Mouse (Mus musculus) bone marrow macrophage, adult 2 months (primary cell): ENCODE results near the gene Dennd1b.

ENCODE experiments used
- CTCF ChIP-seq: IDR thresholded peaks from 2 replicates; pipeline ENCODE4 v1.5.1; 2012; ENCODE audit warnings: low read depth, mild to moderate bottlenecking, low read length, moderate library complexity
- POLR2A ChIP-seq: IDR thresholded peaks from 2 replicates; pipeline ENCODE4 v1.6.1; 2012; ENCODE audit warnings: mild to moderate bottlenecking, low read depth, low read length, borderline replicate concordance

DNA sequence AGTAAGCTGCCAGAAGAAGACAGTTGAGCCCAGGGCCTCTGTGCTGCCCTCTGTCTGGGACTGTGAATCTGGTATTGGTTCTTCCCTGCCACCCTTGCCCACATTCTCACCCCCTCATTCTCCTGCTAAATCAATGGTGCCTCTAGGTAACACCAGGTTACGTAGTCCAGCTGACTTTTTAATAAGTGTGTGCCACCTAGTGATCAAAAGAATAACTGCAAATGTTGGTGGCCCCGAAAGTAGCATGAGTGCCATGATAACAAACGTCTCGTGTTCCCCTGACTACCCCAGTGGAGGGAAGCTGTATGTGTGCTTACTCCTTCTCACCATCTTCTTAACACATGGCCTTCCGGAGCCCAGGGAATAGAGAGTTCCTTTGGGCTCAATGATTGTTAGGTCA lies 199.6 kb downstream of the Dennd1b start:
- TF ChIP-seq CTCF (no peak), POLR2A (no peak)
